ENCODE assay signal across 21 mouse cellular contexts in genomic region chrX:103314146-103314545, GRCm38 (mm10). TPM values are rescaled to one million over a fixed set of nuclear protein-coding genes. Genes with fewer than 3 reads are reported as not detected.
"Had no signal": no experiment of that assay in that cellular context is flagged by ENCODE, and none has a peak within 500 bp of the region (broad histone marks: within the 10 kb centered on the region; RNA-seq: fewer than 3 reads in every experiment).

No protein-coding gene starts in this region.

- H3K4me3 ChIP-seq: limb, embryonic 15.5 days; liver, embryonic 13.5 days; midbrain, embryonic 10.5 days; neural tube, embryonic 12.5 days had no signal

- H3K9me3 ChIP-seq: limb, embryonic 15.5 days; liver, embryonic 13.5 days; midbrain, embryonic 10.5 days; neural tube, embryonic 12.5 days had no signal

- H3K27ac ChIP-seq: limb, embryonic 15.5 days; liver, embryonic 13.5 days; midbrain, embryonic 10.5 days; neural tube, embryonic 12.5 days; stomach, postnatal 0 days had no signal

- DNase-seq: layer of hippocampus, adult 9-11 months; layer of hippocampus, postnatal 36 days; liver, embryonic 13.5 days; lung, adult 18-20 months; lung, postnatal 4 days; midbrain, embryonic 14.5 days; thymus, postnatal 4 days had no signal

- H3K4me2 ChIP-seq: limb, embryonic 15.5 days; liver, embryonic 13.5 days; neural tube, embryonic 12.5 days had no signal

- ATAC-seq: inflammation-experienced regulatory T-cells, adult 6 months; intestine, postnatal 0 days; lung, postnatal 0 days had no signal

- H3K4me1 ChIP-seq: limb, embryonic 15.5 days; liver, embryonic 13.5 days; midbrain, embryonic 10.5 days; neural tube, embryonic 12.5 days had no signal

- H3K9ac ChIP-seq: limb, embryonic 15.5 days; liver, embryonic 13.5 days; neural tube, embryonic 12.5 days had no signal

- H3K36me3 ChIP-seq: limb, embryonic 15.5 days; liver, embryonic 13.5 days; midbrain, embryonic 10.5 days; neural tube, embryonic 12.5 days had no signal

RNA-seq across cellular contexts. Expression of gene Cdx4, which starts 7.1 kb away (rescaled TPM):
- total RNA-seq: layer of hippocampus, adult 18-20 months; layer of hippocampus, postnatal 36 days; left cerebral cortex, adult 8-10 months; left cerebral cortex, postnatal 25 days; megakaryocyte, adult 5-6 weeks; monocyte, adult 5-6 weeks; neutrophil, adult 5-6 weeks had no signal
- polyA plus RNA-seq: inflammation-experienced regulatory T-cells, adult 6 months; intestine, postnatal 0 days; limb, embryonic 11.5 days; limb, embryonic 15.5 days; liver, embryonic 13.5 days; lung, postnatal 0 days; midbrain, embryonic 10.5 days; midbrain, embryonic 14.5 days; neural tube, embryonic 12.5 days; stomach, postnatal 0 days had no signal

RNA-seq across cellular contexts. Expression of gene Chic1, which starts 42.1 kb away (rescaled TPM):
- total RNA-seq: megakaryocyte, adult 5-6 weeks had no signal
